Mouse (Mus musculus) forebrain, embryonic 11.5 days (tissue): ENCODE data around the gene Snx3. TPM values are rescaled to one million over a fixed set of nuclear protein-coding genes. Genes with fewer than 3 reads are reported as not detected.

ENCODE experiments used
- ATAC-seq: fragments of 200-750 bp; cut with Nextera tagmentation; replicated peaks from 2 replicates; pipeline ENCODE4 v1.8.0; 2017; ENCODE audit warnings: moderate TSS enrichment; ENCODE audit not compliant: low FRiP score
- DNase-seq: peaks from one replicate; pipeline ENCODE4 v3.0.0-alpha.2; 2017; ENCODE audit warnings: low spot score
- H3K27ac ChIP-seq: fragments of 300-500 bp; sonication (generic); 2 replicates; pipeline ENCODE4 v1.5.1; 2014; ENCODE audit warnings: low read depth, low read length
- H3K27me3 ChIP-seq: fragments of 300-500 bp; sonication (generic); 2 replicates; pipeline ENCODE4 v1.6.1; 2014; ENCODE audit warnings: mild to moderate bottlenecking, low read length, mixed read lengths; ENCODE audit not compliant: control insufficient read depth, insufficient read depth
- H3K36me3 ChIP-seq: fragments of 300-500 bp; sonication (generic); 2 replicates; pipeline ENCODE4 v1.6.1; 2014; ENCODE audit warnings: mild to moderate bottlenecking, low read length, moderate library complexity, mixed read lengths; ENCODE audit not compliant: control insufficient read depth, insufficient read depth
- H3K4me1 ChIP-seq: fragments of 300-500 bp; sonication (generic); replicated peaks from 2 replicates; pipeline ENCODE4 v1.6.1; 2014; ENCODE audit warnings: low read length, mixed read lengths; ENCODE audit not compliant: control insufficient read depth, insufficient read depth
- H3K4me2 ChIP-seq: fragments of 300-500 bp; sonication (generic); 2 replicates; pipeline ENCODE4 v1.6.1; 2014; ENCODE audit warnings: low read depth, mild to moderate bottlenecking, low read length, moderate library complexity, mixed read lengths; ENCODE audit not compliant: severe bottlenecking
- H3K4me3 ChIP-seq: fragments of 300-500 bp; sonication (generic); 2 replicates; pipeline ENCODE4 v1.5.1; 2014; ENCODE audit warnings: low read depth, low read length
- H3K9ac ChIP-seq: fragments of 300-500 bp; sonication (generic); 2 replicates; pipeline ENCODE4 v1.6.1; 2014; ENCODE audit warnings: low read length
- H3K9me3 ChIP-seq: fragments of 300-500 bp; sonication (generic); 2 replicates; pipeline ENCODE4 v1.6.1; 2016; ENCODE audit warnings: low read length, mixed read lengths; ENCODE audit not compliant: control insufficient read depth
- WGBS: fragments of 180-500 bp; shearing (Covaris S2); extraction: QIAGEN DNeasy Blood & Tissue Kit; methylation state at CpG from one replicate; pipeline ENCODE4 v1.1.7; 2014; 5-methylcytosine and 5-hydroxymethylcytosine counted together
- polyA plus RNA-seq: library from polyadenylated mRNA; unstranded; fragments of >200 nt; fragmentation: Nextera tagmentation; extraction: Ambion mirVana; gene quantifications from 2 replicates; pipeline ENCODE4 v1.2.1, GENCODE M21; 2014

The Snx3 gene
- polyA plus RNA-seq, 1 experiment from 2014 or later = 272 TPM

DNA sequence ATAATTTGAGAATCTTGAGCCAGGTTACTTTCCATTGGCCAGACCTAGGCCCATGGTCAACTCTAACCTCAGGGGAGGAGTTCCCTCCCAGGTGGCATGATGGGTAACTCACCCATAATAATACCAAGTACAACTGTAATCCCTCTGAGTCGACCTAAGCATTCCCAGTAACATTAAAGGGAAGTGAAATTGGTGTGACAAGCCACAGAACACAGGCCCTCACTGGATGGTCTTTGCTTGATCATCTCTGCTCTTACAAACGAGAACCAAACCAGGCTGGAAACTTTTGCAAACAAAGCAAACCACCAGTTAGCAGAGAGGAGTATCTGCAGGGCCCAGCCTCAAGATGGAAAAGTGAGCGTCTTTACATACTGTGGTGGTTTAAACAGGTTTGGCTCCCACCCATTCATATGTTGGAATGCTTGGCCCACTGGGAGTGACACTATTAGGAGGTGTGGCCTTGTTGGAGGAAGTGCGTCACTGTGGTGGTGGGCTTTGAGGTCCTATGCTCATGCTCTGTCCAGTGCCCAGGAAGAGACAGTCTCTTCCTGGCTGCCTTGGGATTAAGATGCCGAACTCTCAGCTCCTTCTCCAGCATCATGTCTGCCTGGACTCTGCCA is 57.9 kb downstream of the Snx3 start:
- ATAC-seq = no peak
- no peak overlapping the region for H3K27ac ChIP-seq
- no peak for DNase-seq
- H3K27me3 ChIP-seq = no peaks in the 10 kb centered on the region
- 79% methylated on average over 5 of the region's 5 CpGs for WGBS
- no peak overlapping the region for H3K4me2 ChIP-seq
- H3K9me3 ChIP-seq = no peaks in the 10 kb centered on the region
- H3K4me1 ChIP-seq = 0 out of 2 replicates have a peak, but pooled peaks cover 4% of the 10 kb centered on the region
- no peaks in the 10 kb centered on the region; the same call in 1 of the 2 replicates for H3K36me3 ChIP-seq
- H3K4me3 ChIP-seq = no peak overlapping the region
- H3K9ac ChIP-seq = no peak overlapping the region

DNA sequence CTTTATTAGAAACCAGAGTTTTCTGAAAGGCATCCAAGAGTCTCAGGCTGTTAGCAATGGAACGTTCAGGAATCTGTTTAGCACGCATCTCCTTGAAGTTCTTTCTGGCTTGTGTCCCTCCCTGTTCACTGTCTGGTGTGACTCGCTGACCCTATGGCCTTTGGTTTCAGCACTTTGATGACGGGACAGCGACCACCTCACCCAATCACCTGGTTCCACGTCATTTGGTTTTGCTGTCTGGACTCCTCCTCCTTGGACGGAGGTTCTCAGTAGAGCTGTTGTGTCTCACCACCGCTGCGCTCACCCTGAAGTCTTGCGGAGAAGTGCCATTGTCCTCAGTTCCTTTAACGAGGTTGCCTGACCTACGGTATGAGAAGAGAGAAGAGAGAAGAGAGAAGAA is 60.4 kb downstream of the Snx3 start:
- Histone ChIP-seq H3K36me3 (peaks cover 9% of the 10 kb centered on the region; the same call in 1 of the 2 replicates), H3K9me3 (no peaks in the 10 kb centered on the region), H3K4me3 (no peak overlapping the region), H3K4me1 (no peaks in the 10 kb centered on the region; the same call in 1 of the 2 replicates), H3K27ac (no peak overlapping the region), H3K9ac (no peak overlapping the region), H3K4me2 (no peak overlapping the region), H3K27me3 (no peaks in the 10 kb centered on the region)
- WGBS = 15% methylated on average over 12 of the region's 12 CpGs
- DNase-seq (no peak), ATAC-seq (no peak)

DNA sequence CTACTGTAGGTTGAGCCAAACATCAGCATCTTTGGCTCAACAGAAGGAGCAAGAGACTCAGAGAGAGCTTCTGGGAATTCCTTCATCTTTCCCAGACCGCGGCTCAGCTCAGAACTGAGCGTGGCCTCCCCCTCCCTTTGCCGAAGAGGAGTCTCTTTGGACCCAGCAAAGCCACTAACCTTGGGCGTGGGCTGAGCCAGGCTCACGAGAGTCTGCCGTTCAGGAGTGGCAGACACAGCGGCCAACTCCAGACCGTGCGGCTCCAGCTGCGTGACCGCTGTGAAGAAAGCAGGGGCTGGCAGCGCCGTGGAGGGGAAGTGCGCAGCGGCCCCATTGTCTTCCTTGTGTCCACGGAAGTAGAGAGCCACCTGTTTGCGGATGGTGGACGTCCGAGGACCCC is 70.7 kb downstream of the Snx3 start:
- H3K36me3 ChIP-seq = peaks cover 9% of the 10 kb centered on the region
- H3K9ac ChIP-seq = peak overlapping the region; percentile 2; the same call in 1 of the 2 replicates
- H3K4me2 ChIP-seq = peak overlapping the region; percentile 39
- H3K27me3 ChIP-seq = peaks cover 4% of the 10 kb centered on the region; the same call in 1 of the 2 replicates
- H3K27ac ChIP-seq = no peak overlapping the region
- H3K9me3 ChIP-seq = no peaks in the 10 kb centered on the region
- 0 out of 2 replicates have a peak, but pooled peaks have one; percentile 31 for ATAC-seq
- 10% methylated on average over 20 of the region's 20 CpGs for WGBS
- 0 out of 2 replicates have a peak overlapping the region, but pooled peaks have one; percentile 5 for H3K4me3 ChIP-seq
- H3K4me1 ChIP-seq = peaks cover 38% of the 10 kb centered on the region
- no peak for DNase-seq

DNA sequence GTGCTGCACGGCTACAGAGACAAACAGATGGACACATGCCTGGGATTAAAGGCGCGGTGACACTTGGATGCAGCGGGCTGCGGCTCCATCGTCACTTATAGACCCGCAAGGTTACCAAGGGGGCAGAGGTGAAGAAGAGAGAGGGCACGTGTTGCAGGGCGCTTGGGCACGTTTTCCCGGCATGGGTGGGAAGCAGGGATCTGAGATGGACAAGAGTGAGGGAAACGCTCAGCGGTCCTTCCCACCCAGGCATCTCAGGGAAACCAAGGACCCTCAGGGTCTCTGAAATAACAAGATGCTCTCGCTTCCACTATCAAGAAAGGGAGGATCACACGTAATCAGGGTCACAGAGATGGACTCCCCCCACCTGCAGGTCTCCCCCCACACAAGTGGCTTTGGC is 71.1 kb downstream of the Snx3 start:
- H3K27ac ChIP-seq = no peak overlapping the region
- H3K4me2 ChIP-seq = peak overlapping the region; percentile 39
- H3K4me1 ChIP-seq = peaks cover 40% of the 10 kb centered on the region
- DNase-seq = no peak
- H3K4me3 ChIP-seq = no peak overlapping the region
- peaks cover 4% of the 10 kb centered on the region; the same call in 1 of the 2 replicates for H3K27me3 ChIP-seq
- ATAC-seq = no peak
- 13% methylated on average over 15 of the region's 15 CpGs for WGBS
- peak overlapping the region; percentile 2; the same call in 1 of the 2 replicates for H3K9ac ChIP-seq
- H3K36me3 ChIP-seq = peaks cover 9% of the 10 kb centered on the region
- H3K9me3 ChIP-seq = no peaks in the 10 kb centered on the region

DNA sequence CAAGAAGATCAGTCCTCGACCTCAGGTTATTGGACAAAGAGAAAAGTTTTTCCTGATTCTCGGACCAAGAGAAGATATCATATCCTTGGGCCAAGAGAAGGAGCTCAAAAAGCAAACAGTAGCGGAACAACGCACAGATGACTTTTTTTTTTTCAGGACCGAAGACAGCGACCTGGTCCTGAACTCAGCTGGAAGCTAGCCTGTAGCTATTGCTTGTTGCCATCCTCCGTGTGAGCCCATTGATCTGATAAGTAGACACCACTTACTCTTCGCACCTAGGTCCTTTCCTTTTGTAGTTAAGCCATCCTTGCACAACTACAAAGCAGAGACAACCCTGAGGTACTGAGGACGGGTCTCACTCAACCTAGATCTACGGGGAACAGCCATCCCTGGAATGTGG is 72.8 kb downstream of the Snx3 start:
- no peak for DNase-seq
- H3K36me3 ChIP-seq = peaks cover 9% of the 10 kb centered on the region
- peak overlapping the region; percentile 24; the same call in 1 of the 2 replicates for H3K4me2 ChIP-seq
- peaks cover 42% of the 10 kb centered on the region for H3K4me1 ChIP-seq
- no peak overlapping the region; the same call in 1 of the 2 replicates for H3K4me3 ChIP-seq
- WGBS = 20% methylated on average over 10 of the region's 10 CpGs
- peaks cover 4% of the 10 kb centered on the region; the same call in 1 of the 2 replicates for H3K27me3 ChIP-seq
- H3K9me3 ChIP-seq = no peaks in the 10 kb centered on the region
- no peak for ATAC-seq
- H3K9ac ChIP-seq = no peak overlapping the region; the same call in 1 of the 2 replicates
- H3K27ac ChIP-seq = no peak overlapping the region

GRCm38 (mm10) chr10:42577525-42578280 is 75.9 kb downstream of the Snx3 start:
- H3K4me3 ChIP-seq = peak overlapping the region; percentile 74
- H3K9me3 ChIP-seq = no peaks in the 10 kb centered on the region
- peaks cover 6% of the 10 kb centered on the region for H3K27me3 ChIP-seq
- ATAC-seq = no peak
- H3K27ac ChIP-seq = peak overlapping the region; percentile 94; the same call in 1 of the 2 replicates
- WGBS = 1% methylated on average over 15 of the region's 15 CpGs
- peak; percentile 55 for DNase-seq
- H3K36me3 ChIP-seq = no peaks in the 10 kb centered on the region; the same call in 1 of the 2 replicates
- H3K4me1 ChIP-seq = peaks cover 41% of the 10 kb centered on the region
- H3K9ac ChIP-seq = peak overlapping the region; percentile 99
- peak overlapping the region; percentile 92 for H3K4me2 ChIP-seq

DNA sequence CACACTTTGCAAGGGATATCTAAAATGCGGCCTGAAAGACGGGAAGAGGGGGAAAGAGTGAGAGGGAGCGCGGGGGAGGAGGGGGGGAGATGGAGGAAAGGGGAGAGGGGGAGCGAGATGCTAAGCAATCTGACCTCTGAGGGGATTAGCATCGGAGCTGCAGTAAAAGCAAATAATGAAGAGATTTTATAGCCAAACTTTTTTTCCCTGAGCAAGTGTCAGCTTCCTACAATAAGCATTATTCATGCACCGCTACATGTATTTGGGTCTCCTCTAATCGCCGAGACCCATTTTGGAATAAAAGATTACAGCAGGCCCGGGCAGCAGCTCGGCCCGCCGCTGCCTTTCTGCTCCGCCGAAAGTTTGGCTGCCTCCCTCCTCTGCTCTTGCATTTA is 76.4 kb downstream of the Snx3 start:
- peaks cover 37% of the 10 kb centered on the region for H3K4me1 ChIP-seq
- no peaks in the 10 kb centered on the region; the same call in 1 of the 2 replicates for H3K36me3 ChIP-seq
- H3K27ac ChIP-seq = peak overlapping the region; percentile 94
- peak; percentile 83 for DNase-seq
- peak; percentile 45 for ATAC-seq
- H3K9me3 ChIP-seq = no peaks in the 10 kb centered on the region
- peaks cover 6% of the 10 kb centered on the region for H3K27me3 ChIP-seq
- 1% methylated on average over 15 of the region's 15 CpGs for WGBS
- peak overlapping the region; percentile 74 for H3K4me3 ChIP-seq
- H3K9ac ChIP-seq = peak overlapping the region; percentile 99
- peak overlapping the region; percentile 92 for H3K4me2 ChIP-seq

GRCm38 (mm10) chr10:42578698-42579474 is 77.1 kb downstream of the Snx3 start:
- peak overlapping the region; percentile 99 for H3K9ac ChIP-seq
- peak overlapping the region; percentile 94 for H3K27ac ChIP-seq
- DNase-seq (no peak), ATAC-seq (no peak)
- peak overlapping the region; percentile 92 for H3K4me2 ChIP-seq
- H3K4me1 ChIP-seq = peaks cover 31% of the 10 kb centered on the region
- H3K9me3 ChIP-seq = no peaks in the 10 kb centered on the region
- H3K4me3 ChIP-seq = peak overlapping the region; percentile 74
- H3K27me3 ChIP-seq = peaks cover 5% of the 10 kb centered on the region
- no peaks in the 10 kb centered on the region; the same call in 1 of the 2 replicates for H3K36me3 ChIP-seq
- under 1% methylated on average over 22 of the region's 22 CpGs for WGBS
